Mouse (Mus musculus): ENCODE results near the gene Ccdc93.

- TF ChIP-seq POLR2A (IDR thresholded peaks at IDR 0.05; ENCODE audit: borderline replicate concordance, extremely low read depth, low read depth, low read length) (no peak), CTCF (IDR thresholded peaks at IDR 0.05; ENCODE audit: insufficient read depth, low read length) (no peak)
Observed at GRCm38 (mm10) chr1:121551457-121551835, 120.6 kb downstream of the Ccdc93 start.

Measured in lung, adult 2 months (tissue).